Mouse (Mus musculus) brain, embryonic 14.5 days (tissue): ENCODE measurements around the gene Mylk.

Experiments used
- CTCF ChIP-seq: fragments of 200-500 bp; IDR thresholded peaks from 2 replicates; pipeline ENCODE4 v1.5.1; 2012; ENCODE audit warnings: inconsistent platforms, mild to moderate bottlenecking, moderate library complexity, borderline replicate concordance; ENCODE audit not compliant: insufficient read depth, insufficient read length; ENCODE audit errors: extremely low read depth
- POLR2A ChIP-seq: fragments of 200-500 bp; IDR thresholded peaks from 2 replicates; pipeline ENCODE4 v1.6.1; 2012; ENCODE audit warnings: mild to moderate bottlenecking, inconsistent platforms, borderline replicate concordance; ENCODE audit not compliant: poor library complexity, insufficient read depth, insufficient read length, severe bottlenecking; ENCODE audit errors: extremely low read depth

- TF ChIP-seq POLR2A (no peak), CTCF (no peak)
Measured at GRCm38 (mm10) chr16:35004756-35005155, 259.7 kb downstream of the Mylk start.
